Mouse (Mus musculus) forebrain, embryonic 14.5 days (tissue): ENCODE data around the gene Clnk. TPM values are rescaled to one million over a fixed set of nuclear protein-coding genes. Genes with fewer than 3 reads are reported as not detected.

Source experiments
- ATAC-seq: fragments of 200-750 bp; cut with Nextera tagmentation; 2 replicates; pipeline ENCODE4 v1.8.0; 2017; ENCODE audit warnings: mild to moderate bottlenecking, moderate library complexity
- DNase-seq: peaks from one replicate; pipeline ENCODE4 v3.0.0-alpha.2; 2015; ENCODE audit warnings: low spot score
- H3K27ac ChIP-seq: fragments of 300-500 bp; sonication (generic); 2 replicates; pipeline ENCODE4 v1.5.1; 2014; ENCODE audit warnings: low read depth, mild to moderate bottlenecking, control low read depth, low read length, moderate library complexity
- H3K27me3 ChIP-seq: fragments of 300-500 bp; sonication (generic); replicated peaks from 2 replicates; pipeline ENCODE4 v1.6.1; 2014; ENCODE audit warnings: low read length, control low read depth, mixed read lengths; ENCODE audit not compliant: control insufficient read depth, insufficient read depth
- H3K36me3 ChIP-seq: fragments of 300-500 bp; sonication (generic); 2 replicates; pipeline ENCODE4 v1.6.1; 2014; ENCODE audit warnings: low read length, control low read depth; ENCODE audit not compliant: control insufficient read depth, insufficient read depth
- H3K4me1 ChIP-seq: fragments of 300-500 bp; sonication (generic); 2 replicates; pipeline ENCODE4 v1.6.1; 2014; ENCODE audit warnings: antibody characterized with exemption, low read length, control low read depth; ENCODE audit not compliant: control insufficient read depth, insufficient read depth
- H3K4me2 ChIP-seq: fragments of 300-500 bp; sonication (generic); 2 replicates; pipeline ENCODE4 v1.6.1; 2014; ENCODE audit warnings: mild to moderate bottlenecking, control low read depth, low read length
- H3K4me3 ChIP-seq: fragments of 300-500 bp; sonication (generic); 2 replicates; pipeline ENCODE4 v1.5.1; 2014; ENCODE audit warnings: low read depth, low read length, control low read depth
- H3K9ac ChIP-seq: fragments of 300-500 bp; sonication (generic); 2 replicates; pipeline ENCODE4 v1.6.1; 2014; ENCODE audit warnings: mild to moderate bottlenecking, low read length, control low read depth, moderate library complexity
- H3K9me3 ChIP-seq: fragments of 300-500 bp; sonication (generic); replicated peaks from 2 replicates; pipeline ENCODE4 v1.6.1; 2016; ENCODE audit warnings: low read length, control low read depth, mixed read lengths; ENCODE audit not compliant: control insufficient read depth
- WGBS: fragments of 180-500 bp; shearing (Covaris S2); extraction: QIAGEN DNeasy Blood & Tissue Kit; methylation state at CpG from one replicate; pipeline ENCODE4 v1.1.7; 2014; 5-methylcytosine and 5-hydroxymethylcytosine counted together
- polyA plus RNA-seq: library from polyadenylated mRNA; unstranded; fragments of >200 nt; fragmentation: Nextera tagmentation; extraction: Ambion mirVana; gene quantifications from 2 replicates; pipeline ENCODE4 v1.2.1, GENCODE M21; 2014

Gene Clnk
- polyA plus RNA-seq, 1 experiment from 2014 or later: 0.17 TPM

DNA sequence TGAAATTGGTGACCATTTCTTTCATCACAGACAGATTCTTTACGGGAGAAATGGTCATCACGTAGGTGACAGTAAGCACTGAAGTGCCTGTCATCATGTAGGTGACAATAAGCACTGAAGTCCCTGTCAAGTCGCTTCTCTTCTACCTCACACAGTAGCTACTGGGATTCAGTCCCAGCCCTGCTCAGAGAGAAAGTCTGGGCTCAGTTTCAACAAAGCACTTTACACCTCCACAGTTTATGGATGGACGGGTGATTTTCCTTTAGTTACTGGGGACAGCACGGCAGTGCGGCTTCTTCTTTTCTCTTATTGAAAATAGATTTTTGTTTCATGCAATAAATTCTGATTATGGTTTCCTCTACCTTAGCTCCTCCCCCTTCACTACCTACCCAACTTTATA is 49.3 kb downstream of the Clnk start:
- Histone ChIP-seq H3K9ac (no peak overlapping the region), H3K4me2 (no peak overlapping the region), H3K36me3 (no peaks in the 10 kb centered on the region), H3K9me3 (no peaks in the 10 kb centered on the region), H3K27ac (no peak overlapping the region), H3K27me3 (no peaks in the 10 kb centered on the region), H3K4me1 (no peaks in the 10 kb centered on the region), H3K4me3 (no peak overlapping the region)
- ATAC-seq (no peak), DNase-seq (no peak)
- WGBS: 92% methylated on average over 6 of the region's 6 CpGs

DNA sequence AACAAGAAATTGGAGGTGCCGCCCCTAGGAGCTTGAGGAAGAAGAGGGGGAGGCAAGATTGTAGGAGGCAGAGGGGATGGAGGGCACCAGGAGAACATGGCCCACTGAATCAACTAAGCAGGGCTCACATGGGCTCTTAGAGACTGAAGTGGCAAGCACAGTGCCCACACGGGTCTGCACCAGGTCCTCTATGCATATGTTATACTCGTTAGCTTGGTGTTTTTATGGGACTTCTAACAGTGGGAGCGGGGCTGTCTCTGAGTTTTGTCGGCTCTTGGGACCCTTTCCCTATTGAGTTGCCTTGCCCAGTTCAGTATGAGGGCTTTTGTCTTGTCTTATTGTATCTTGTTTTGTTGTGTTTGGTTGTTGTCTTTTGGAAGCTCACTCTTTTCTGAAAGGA is 50.0 kb downstream of the Clnk start:
- H3K27ac ChIP-seq: no peak overlapping the region
- WGBS: 53% methylated on average over 5 of the region's 5 CpGs
- no peaks in the 10 kb centered on the region for H3K27me3 ChIP-seq
- no peak overlapping the region for H3K9ac ChIP-seq
- no peaks in the 10 kb centered on the region for H3K9me3 ChIP-seq
- no peaks in the 10 kb centered on the region for H3K36me3 ChIP-seq
- no peaks in the 10 kb centered on the region for H3K4me1 ChIP-seq
- DNase-seq (no peak), ATAC-seq (no peak)
- H3K4me2 ChIP-seq: no peak overlapping the region
- no peak overlapping the region for H3K4me3 ChIP-seq

DNA sequence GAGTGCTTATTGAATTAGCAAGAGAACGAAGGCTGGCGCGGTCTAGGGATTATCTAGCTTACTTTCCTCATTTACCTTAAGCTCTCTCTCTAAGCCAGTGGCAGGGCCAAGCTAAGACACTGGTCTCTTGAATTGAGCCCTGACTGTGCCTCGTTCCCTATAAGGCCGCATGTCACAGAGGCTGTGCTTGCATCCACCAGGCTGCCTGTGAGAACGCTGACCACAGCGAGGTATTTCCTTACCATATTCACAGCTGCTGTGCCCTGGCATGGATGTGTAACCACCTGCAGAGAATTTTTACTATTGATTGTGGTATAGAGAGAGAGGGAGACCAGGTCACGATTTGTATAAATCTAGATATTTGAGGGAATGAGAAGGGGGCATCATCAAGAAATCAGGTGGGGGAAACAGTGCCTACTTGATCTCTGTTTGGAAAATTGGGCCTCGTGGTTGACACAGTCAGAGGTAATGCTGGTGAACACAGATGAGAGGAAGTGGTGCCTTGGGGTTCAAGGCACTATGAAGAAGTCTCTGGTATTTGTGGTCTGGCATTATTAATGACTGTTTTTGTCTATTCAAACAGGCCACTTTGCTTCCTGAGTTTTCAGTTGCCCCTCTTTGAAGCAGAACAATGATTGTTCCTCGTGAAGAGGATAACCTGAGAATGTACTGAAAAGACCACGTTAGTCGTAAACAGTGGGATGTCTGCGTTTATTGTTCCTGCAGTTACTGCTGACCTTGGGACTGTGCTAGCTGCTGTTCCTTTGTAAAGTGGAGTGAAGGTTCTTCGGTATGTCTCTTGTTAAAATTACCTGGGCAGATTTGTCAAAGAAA is 52.3 kb downstream of the Clnk start:
- Histone ChIP-seq H3K4me1 (no peaks in the 10 kb centered on the region), H3K9ac (no peak overlapping the region), H3K27me3 (no peaks in the 10 kb centered on the region), H3K36me3 (no peaks in the 10 kb centered on the region), H3K4me3 (no peak overlapping the region), H3K4me2 (no peak overlapping the region), H3K27ac (no peak overlapping the region), H3K9me3 (no peaks in the 10 kb centered on the region)
- ATAC-seq: no peak
- no peak for DNase-seq
- 65% methylated on average over 14 of the region's 14 CpGs for WGBS

DNA sequence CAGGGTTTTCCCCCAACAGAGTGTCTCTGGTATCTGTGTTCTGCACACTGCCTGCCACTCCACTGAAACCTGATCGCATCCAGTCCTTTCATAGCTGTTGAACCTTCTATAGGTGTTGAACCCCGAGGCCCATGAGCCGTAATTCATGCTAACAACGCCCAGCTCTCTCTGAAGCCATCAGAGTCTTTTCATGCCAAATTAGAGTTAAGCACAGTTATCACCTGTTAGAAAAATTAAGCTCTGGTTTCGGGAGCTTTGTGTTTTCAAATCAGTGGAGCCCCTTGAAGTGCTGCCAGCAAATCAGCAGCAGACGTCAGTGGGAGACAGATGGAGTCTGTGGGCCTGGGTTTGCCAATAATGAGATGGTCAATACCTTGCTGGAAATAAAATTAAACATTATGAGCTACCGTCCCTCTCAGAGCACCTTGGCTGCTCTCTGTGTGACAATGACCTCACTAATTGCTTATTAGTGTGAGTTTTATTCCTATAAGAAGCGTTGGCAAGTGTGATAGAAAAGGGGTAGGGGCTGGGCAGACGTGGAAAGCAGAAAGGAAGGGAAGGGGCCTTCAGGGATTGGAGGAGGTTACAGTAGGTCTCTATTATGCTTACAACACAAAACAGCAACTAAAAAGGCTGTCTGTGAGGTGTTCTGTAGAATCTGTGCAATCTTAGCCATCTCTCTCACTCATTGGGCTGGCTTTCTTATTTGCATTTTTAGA is 63.1 kb downstream of the Clnk start:
- Histone ChIP-seq H3K4me3 (no peak overlapping the region), H3K9ac (no peak overlapping the region), H3K4me1 (peaks cover 15% of the 10 kb centered on the region), H3K9me3 (no peaks in the 10 kb centered on the region), H3K27ac (peak overlapping the region; percentile 21; the same call in 1 of the 2 replicates), H3K36me3 (no peaks in the 10 kb centered on the region), H3K27me3 (no peaks in the 10 kb centered on the region), H3K4me2 (peak overlapping the region; percentile 33)
- DNase-seq: peak; percentile 88
- peak; percentile 86 for ATAC-seq
- WGBS: 17% methylated on average over 9 of the region's 9 CpGs

DNA sequence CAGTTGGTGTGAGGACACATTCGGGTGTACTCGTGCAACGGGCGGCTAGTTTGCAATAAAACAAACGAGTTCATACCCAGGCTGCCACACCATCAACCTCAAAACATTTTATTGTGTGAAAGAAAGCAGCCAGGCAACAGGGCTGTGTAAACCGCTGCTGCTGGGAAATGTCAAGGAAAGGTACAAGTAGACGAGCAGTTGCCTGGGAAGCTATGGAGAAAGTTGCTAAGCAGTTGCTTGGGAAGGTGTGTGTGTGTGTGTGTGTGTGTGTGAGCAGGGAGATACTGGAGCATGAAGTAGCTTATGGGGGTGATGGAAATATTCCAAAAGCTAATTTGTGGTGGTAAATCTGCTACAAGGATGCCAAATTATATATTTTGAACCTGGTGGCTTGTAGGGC is 63.7 kb downstream of the Clnk start:
- peak overlapping the region; percentile 21; the same call in 1 of the 2 replicates for H3K27ac ChIP-seq
- peak overlapping the region; percentile 33 for H3K4me2 ChIP-seq

DNA sequence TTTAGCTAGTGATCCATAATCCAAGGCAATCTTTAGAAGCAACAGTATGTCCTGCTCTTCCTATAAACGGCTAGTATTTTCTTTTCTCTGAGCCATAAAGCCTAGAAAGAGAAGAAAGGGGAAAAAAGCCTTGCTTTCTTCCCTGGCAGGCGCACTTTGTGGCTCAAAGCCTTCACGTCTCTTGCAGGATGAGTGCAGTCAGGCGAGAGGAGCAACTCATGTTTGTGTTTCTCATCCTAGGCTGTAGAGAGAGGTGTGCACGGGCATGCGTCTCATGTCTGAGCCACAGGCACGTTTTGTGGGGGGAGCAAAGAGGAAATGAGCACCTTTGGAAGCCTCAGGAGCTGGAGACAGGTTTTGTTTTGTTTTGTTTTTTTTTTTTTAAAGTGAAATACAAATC is 64.2 kb downstream of the Clnk start:
- H3K9me3 ChIP-seq: no peaks in the 10 kb centered on the region
- peak overlapping the region; percentile 21; the same call in 1 of the 2 replicates for H3K27ac ChIP-seq
- no peak overlapping the region for H3K9ac ChIP-seq
- no peaks in the 10 kb centered on the region for H3K27me3 ChIP-seq
- WGBS: 17% methylated on average over 7 of the region's 7 CpGs
- H3K4me1 ChIP-seq: peaks cover 15% of the 10 kb centered on the region
- DNase-seq: peak; percentile 61
- ATAC-seq: no peak
- no peaks in the 10 kb centered on the region for H3K36me3 ChIP-seq
- peak overlapping the region; percentile 33 for H3K4me2 ChIP-seq
- H3K4me3 ChIP-seq: no peak overlapping the region

More for the DNA sequence above, 63.7 kb downstream of the Clnk start:
- Histone ChIP-seq H3K36me3 (no peaks in the 10 kb centered on the region), H3K9me3 (no peaks in the 10 kb centered on the region), H3K9ac (no peak overlapping the region), H3K27me3 (no peaks in the 10 kb centered on the region), H3K4me3 (no peak overlapping the region), H3K4me1 (peaks cover 15% of the 10 kb centered on the region)
- 31% methylated on average over 7 of the region's 7 CpGs for WGBS
- peak; percentile 44; the same call in 1 of the 2 replicates for ATAC-seq
- peak; percentile 64 for DNase-seq

DNA sequence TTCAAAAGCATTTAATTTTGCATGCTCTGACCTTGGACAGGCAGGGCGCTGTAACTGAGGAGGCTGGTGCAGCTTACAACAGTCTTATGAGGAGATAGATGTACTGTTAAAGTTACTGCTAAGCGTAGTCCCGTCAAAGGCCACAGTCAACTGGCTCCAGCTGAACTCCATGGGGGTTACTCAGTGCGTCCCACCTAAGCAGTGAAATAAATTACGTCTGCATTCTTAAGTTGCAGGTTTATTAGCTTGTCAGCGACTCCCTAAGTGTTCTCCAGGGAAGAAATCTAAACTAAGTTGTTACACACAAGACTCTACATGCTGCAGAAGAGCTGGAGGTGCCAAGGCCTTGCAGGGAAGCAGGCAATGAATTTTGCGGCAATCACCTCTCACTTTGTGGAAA is 77.7 kb downstream of the Clnk start:
- Histone ChIP-seq H3K4me3 (no peak overlapping the region), H3K9me3 (no peaks in the 10 kb centered on the region), H3K27me3 (no peaks in the 10 kb centered on the region), H3K9ac (no peak overlapping the region), H3K36me3 (no peaks in the 10 kb centered on the region), H3K4me1 (peaks cover 7% of the 10 kb centered on the region; the same call in 1 of the 2 replicates), H3K27ac (no peak overlapping the region), H3K4me2 (no peak overlapping the region)
- DNase-seq (no peak), ATAC-seq (no peak)
- whole genome bisulfite sequencing: 85% methylated on average over 7 of the region's 7 CpGs

DNA sequence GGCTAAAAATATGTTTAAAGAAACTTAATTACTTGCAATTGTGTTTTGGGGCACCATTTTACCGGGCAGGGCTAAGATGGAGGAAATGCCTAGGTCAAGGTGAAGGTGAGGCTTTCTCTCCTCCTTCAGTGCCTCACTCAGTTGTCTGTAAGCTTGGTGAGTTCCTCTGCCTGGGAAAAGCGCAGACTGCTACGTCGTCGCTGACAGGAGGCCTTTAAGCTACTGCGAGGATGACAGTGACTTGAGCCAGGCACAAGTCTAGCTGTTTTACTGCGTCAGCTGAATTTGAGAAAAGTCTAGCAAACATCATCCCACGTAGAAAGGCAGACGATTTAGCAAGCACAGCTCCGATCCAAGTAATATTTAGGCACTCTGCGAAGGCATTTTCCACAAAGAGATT is 81.5 kb downstream of the Clnk start:
- peaks cover 7% of the 10 kb centered on the region; the same call in 1 of the 2 replicates for H3K4me1 ChIP-seq
- ATAC-seq (peak; percentile 48; the same call in 1 of the 2 replicates), DNase-seq (peak; percentile 34)
- WGBS: 47% methylated on average over 11 of the region's 11 CpGs
- H3K36me3 ChIP-seq: no peaks in the 10 kb centered on the region
- H3K9ac ChIP-seq: no peak overlapping the region
- no peak overlapping the region for H3K4me2 ChIP-seq
- no peak overlapping the region for H3K4me3 ChIP-seq
- H3K9me3 ChIP-seq: no peaks in the 10 kb centered on the region
- H3K27ac ChIP-seq: no peak overlapping the region
- H3K27me3 ChIP-seq: no peaks in the 10 kb centered on the region

DNA sequence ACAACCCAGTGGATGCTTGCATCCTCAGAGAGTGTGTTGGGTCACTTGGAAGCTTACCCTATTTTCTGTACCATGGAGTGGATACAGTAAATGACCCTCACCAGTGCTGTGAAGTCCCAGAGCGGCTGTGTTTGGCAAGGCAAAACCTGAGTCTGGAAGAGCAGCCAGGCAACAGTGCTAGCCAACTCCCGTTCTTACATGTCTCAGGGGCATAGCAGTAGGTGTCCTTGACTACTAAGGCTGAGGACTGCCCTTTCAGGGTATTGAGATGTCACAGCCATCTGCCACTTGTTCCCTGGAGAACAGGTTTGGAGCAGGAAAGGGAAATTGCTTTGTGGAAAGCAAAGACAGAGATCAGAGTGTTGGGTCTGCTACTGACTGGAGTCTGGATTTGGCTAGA is 85.5 kb downstream of the Clnk start:
- DNase-seq: no peak
- 74% methylated on average over 2 of the region's 2 CpGs for WGBS
- peaks cover 16% of the 10 kb centered on the region for H3K4me1 ChIP-seq
- H3K4me2 ChIP-seq: no peak overlapping the region
- no peak overlapping the region for H3K9ac ChIP-seq
- no peaks in the 10 kb centered on the region for H3K27me3 ChIP-seq
- no peak for ATAC-seq
- no peak overlapping the region for H3K27ac ChIP-seq
- no peaks in the 10 kb centered on the region for H3K9me3 ChIP-seq
- no peaks in the 10 kb centered on the region for H3K36me3 ChIP-seq
- H3K4me3 ChIP-seq: no peak overlapping the region
